Mouse (Mus musculus): Measurements from ENCODE around the gene Mybpc2.

GRCm38 (mm10) chr7:44534656-44535441 is 10.4 kb upstream of the Mybpc2 start:
- TF ChIP-seq CTCF (IDR thresholded peaks at IDR 0.05; ENCODE audit: low read depth) (peak; percentile 46; the same call in 1 of the 2 replicates), EP300 (IDR thresholded peaks at IDR 0.05; ENCODE audit: low read depth) (no peak)

Measured in liver, postnatal 0 days (tissue).